Mouse (Mus musculus) layer of hippocampus, postnatal 36 days (tissue): Measurements from ENCODE around the gene Eln. TPM values are rescaled to one million over a fixed set of nuclear protein-coding genes. Genes with fewer than 3 reads are reported as not detected.

Experiments
- DNase-seq, 2 experiments: peaks; one replicate each; pipeline ENCODE4 v3.0.0; 2022
- total RNA-seq, 2 experiments: library from RNA; stranded (reverse); gene quantifications; 2 replicates each; pipeline ENCODE4 v1.2.3; 2021

Gene Eln
- total RNA-seq, 2 experiments from 2014 or later, result 8.9 to 11.4 TPM

- no peak for DNase-seq
Measured at GRCm38 (mm10) chr5:134683813-134684212, 63.3 kb downstream of the Eln start.

GRCm38 (mm10) chr5:134680238-134680637 is 66.9 kb downstream of the Eln start:
- no peak for DNase-seq

- DNase-seq, result no peak
Measured at GRCm38 (mm10) chr5:134678827-134679546, 68.1 kb downstream of the Eln start.

- DNase-seq, result no peak
Measured at GRCm38 (mm10) chr5:134678031-134678430, 69.1 kb downstream of the Eln start.

DNA sequence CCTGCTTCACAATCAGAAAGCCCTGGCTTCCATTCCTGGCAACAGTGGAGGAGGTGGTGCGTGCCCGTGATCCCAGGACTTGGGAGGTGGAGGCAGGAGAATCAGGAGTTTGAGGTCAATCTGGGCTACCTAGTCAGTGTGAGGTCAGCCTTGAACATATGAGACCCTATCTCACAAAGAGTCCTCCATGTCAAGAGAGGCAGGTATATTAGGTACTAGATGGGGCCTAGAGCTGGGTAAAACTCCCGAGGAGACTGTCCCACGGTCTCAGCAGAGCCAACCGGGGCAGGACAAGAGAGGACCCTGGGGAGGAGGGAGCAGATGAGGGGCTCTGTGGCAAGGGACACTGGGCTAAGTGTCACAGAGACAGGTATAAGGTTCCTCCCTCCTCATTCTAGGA is 69.6 kb downstream of the Eln start:
- DNase-seq, result no peak

- DNase-seq, result peak; percentile 50 to 53
Measured at GRCm38 (mm10) chr5:134675956-134676759, 71.0 kb downstream of the Eln start.

DNA sequence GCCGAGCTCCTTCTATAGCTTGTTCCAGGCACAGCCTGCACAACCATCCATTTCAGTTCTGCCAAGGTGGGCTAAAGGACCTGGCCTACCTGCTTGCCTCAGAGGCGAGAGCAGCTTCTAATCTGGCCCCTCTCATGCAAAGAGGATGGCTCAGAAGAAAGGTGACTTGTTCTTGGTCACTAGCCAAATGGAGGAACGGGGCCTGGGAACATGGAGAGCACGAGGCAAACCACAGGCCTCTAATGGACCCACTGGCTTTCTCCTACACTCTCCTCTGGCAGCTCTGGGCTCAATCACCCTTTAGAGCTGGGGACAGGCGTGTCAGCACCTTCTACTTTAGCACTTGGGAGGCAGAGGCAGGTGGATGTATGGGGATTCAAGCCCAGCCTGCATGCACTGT is 72.1 kb downstream of the Eln start:
- no peak for DNase-seq

- DNase-seq, result no peak
Measured at GRCm38 (mm10) chr5:134672611-134673010, 74.5 kb downstream of the Eln start.

GRCm38 (mm10) chr5:134672198-134672516 is 75.0 kb downstream of the Eln start:
- no peak for DNase-seq

GRCm38 (mm10) chr5:134671335-134672197 is 75.6 kb downstream of the Eln start:
- DNase-seq, result no peak

GRCm38 (mm10) chr5:134669001-134669708 is 78.0 kb downstream of the Eln start:
- DNase-seq, result no peak

GRCm38 (mm10) chr5:134668495-134668894 is 78.6 kb downstream of the Eln start:
- no peak for DNase-seq

- no peak for DNase-seq
Measured at GRCm38 (mm10) chr5:134656708-134657107, 90.4 kb downstream of the Eln start.

Other genes with a start within 250 kb of the Eln start
- 100 to 1,000 TPM in 1 of 2 experiments, 10 to 100 TPM in 1; 96.7 to 105 TPM for gene Clip2, start 194.9 kb downstream of the Eln start, total RNA-seq
- 1 to 10 TPM; 5.1 to 5.2 TPM for gene Syna, start 187.2 kb downstream of the Eln start, total RNA-seq
- 10 to 100 TPM; 50.0 to 50.5 TPM for gene Rfc2, start 166.0 kb downstream of the Eln start, total RNA-seq
- 1 to 10 TPM; 3.4 to 3.7 TPM for gene Lat2, start 132.3 kb downstream of the Eln start, total RNA-seq
- gene Eif4h, start 107.8 kb downstream of the Eln start, total RNA-seq, result 100 to 1,000 TPM; 304 to 317 TPM
- 10 to 100 TPM; 39.1 to 40.1 TPM for gene Limk1, start 58.7 kb downstream of the Eln start, total RNA-seq
- not detected for gene Tmem270, start 159.4 kb upstream of the Eln start, total RNA-seq
- not detected for gene Cldn13, start 168.2 kb upstream of the Eln start, total RNA-seq
- 1 to 10 TPM; 7.1 to 8.4 TPM for gene Mettl27, start 185.0 kb upstream of the Eln start, total RNA-seq
- not detected for gene Cldn4, start 199.6 kb upstream of the Eln start, total RNA-seq
- gene Cldn3, start 238.9 kb upstream of the Eln start, total RNA-seq, result under 1 TPM; 0.61 to 0.92 TPM